Mouse (Mus musculus) stomach, embryonic 16.5 days (tissue): ENCODE data around the gene Opcml. TPM values are rescaled to one million over a fixed set of nuclear protein-coding genes. Genes with fewer than 3 reads are reported as not detected.
A peak's percentile ranks its signal among the peaks of the same experiment; 100 is the strongest.

Source experiments
- ATAC-seq: fragments of 200-750 bp; cut with Nextera tagmentation; 2 replicates; pipeline ENCODE4 v1.8.0; 2017; ENCODE audit warnings: moderate number of reproducible peaks, moderate TSS enrichment; ENCODE audit not compliant: insufficient read depth, low FRiP score
- H3K27ac ChIP-seq: fragments of 300-500 bp; sonication (generic); 2 replicates; pipeline ENCODE4 v1.5.1; 2014; ENCODE audit warnings: low read length
- H3K27me3 ChIP-seq: fragments of 300-500 bp; sonication (generic); 2 replicates; pipeline ENCODE4 v1.6.1; 2014; ENCODE audit warnings: low read length, control low read depth, mixed read lengths; ENCODE audit not compliant: control insufficient read depth, insufficient read depth
- H3K36me3 ChIP-seq: fragments of 300-500 bp; sonication (generic); 2 replicates; pipeline ENCODE4 v1.6.1; 2014; ENCODE audit warnings: low read length; ENCODE audit not compliant: control insufficient read depth, insufficient read depth
- H3K4me1 ChIP-seq: fragments of 300-500 bp; sonication (generic); 2 replicates; pipeline ENCODE4 v1.6.1; 2014; ENCODE audit warnings: low read length, control low read depth, mixed read lengths; ENCODE audit not compliant: control insufficient read depth, insufficient read depth
- H3K4me2 ChIP-seq: fragments of 300-500 bp; sonication (generic); 2 replicates; pipeline ENCODE4 v1.6.1; 2014; ENCODE audit warnings: low read depth, low read length, mixed read lengths
- H3K4me3 ChIP-seq: fragments of 300-500 bp; sonication (generic); replicated peaks from 2 replicates; pipeline ENCODE4 v1.5.1; 2014; ENCODE audit warnings: mild to moderate bottlenecking, low read length
- H3K9ac ChIP-seq: fragments of 300-500 bp; sonication (generic); 2 replicates; pipeline ENCODE4 v1.6.1; 2014; ENCODE audit warnings: low read length
- H3K9me3 ChIP-seq: fragments of 300-500 bp; sonication (generic); replicated peaks from 2 replicates; pipeline ENCODE4 v1.6.1; 2016; ENCODE audit warnings: low read length, control low read depth; ENCODE audit not compliant: control insufficient read depth
- WGBS: fragments of 180-500 bp; shearing (Covaris S2); extraction: QIAGEN DNeasy Blood & Tissue Kit; methylation state at CpG from one replicate; pipeline ENCODE4 v1.1.7; 2014; 5-methylcytosine and 5-hydroxymethylcytosine counted together
- polyA plus RNA-seq: library from polyadenylated mRNA; unstranded; fragments of >200 nt; fragmentation: Nextera tagmentation; extraction: Ambion mirVana; gene quantifications from 2 replicates; pipeline ENCODE4 v1.2.1, GENCODE M21; 2015

Gene Opcml
- polyA plus RNA-seq, 1 experiment from 2014 or later, result 2.8 TPM

- Histone ChIP-seq H3K4me2 (no peak overlapping the region), H3K9ac (no peak overlapping the region), H3K27me3 (no peaks in the 10 kb centered on the region), H3K4me3 (no peak overlapping the region), H3K4me1 (no peaks in the 10 kb centered on the region), H3K36me3 (no peaks in the 10 kb centered on the region), H3K27ac (no peak overlapping the region), H3K9me3 (no peaks in the 10 kb centered on the region)
- ATAC-seq, result no peak
- 53% methylated on average over 3 of the region's 3 CpGs for WGBS
Observed at GRCm38 (mm10) chr9:28281571-28281970, 491.0 kb downstream of the Opcml start.

- Histone ChIP-seq H3K4me2 (no peak overlapping the region), H3K27me3 (no peaks in the 10 kb centered on the region), H3K4me3 (no peak overlapping the region), H3K27ac (no peak overlapping the region), H3K4me1 (no peaks in the 10 kb centered on the region), H3K9ac (no peak overlapping the region), H3K9me3 (no peaks in the 10 kb centered on the region), H3K36me3 (no peaks in the 10 kb centered on the region)
- 80% methylated on average over 3 of the region's 3 CpGs for WGBS
- ATAC-seq, result no peak
Observed at GRCm38 (mm10) chr9:28285016-28285415, 494.4 kb downstream of the Opcml start.

- Histone ChIP-seq H3K4me1 (no peaks in the 10 kb centered on the region), H3K4me3 (no peak overlapping the region), H3K27me3 (no peaks in the 10 kb centered on the region), H3K4me2 (no peak overlapping the region), H3K36me3 (no peaks in the 10 kb centered on the region), H3K27ac (no peak overlapping the region), H3K9ac (no peak overlapping the region), H3K9me3 (no peaks in the 10 kb centered on the region)
- 57% methylated on average over 7 of the region's 7 CpGs for WGBS
- ATAC-seq, result no peak
Observed at GRCm38 (mm10) chr9:28286384-28286783, 495.8 kb downstream of the Opcml start.

GRCm38 (mm10) chr9:28287485-28287884, 496.9 kb downstream of the Opcml start:
- WGBS, result 66% methylated on average over 2 of the region's 2 CpGs
- no peaks in the 10 kb centered on the region for H3K36me3 ChIP-seq
- no peak for ATAC-seq
- no peak overlapping the region for H3K4me2 ChIP-seq
- no peak overlapping the region for H3K27ac ChIP-seq
- no peak overlapping the region for H3K4me3 ChIP-seq
- H3K4me1 ChIP-seq, result no peaks in the 10 kb centered on the region
- no peak overlapping the region for H3K9ac ChIP-seq
- H3K9me3 ChIP-seq, result no peaks in the 10 kb centered on the region
- H3K27me3 ChIP-seq, result no peaks in the 10 kb centered on the region

GRCm38 (mm10) chr9:28289696-28290330, 499.2 kb downstream of the Opcml start:
- no peaks in the 10 kb centered on the region for H3K27me3 ChIP-seq
- no peak overlapping the region for H3K4me2 ChIP-seq
- no peaks in the 10 kb centered on the region for H3K4me1 ChIP-seq
- H3K4me3 ChIP-seq, result no peak overlapping the region
- no peak overlapping the region for H3K9ac ChIP-seq
- peak; percentile 64; the same call in 1 of the 2 replicates for ATAC-seq
- WGBS, result 50% methylated on average over 1 of the region's 1 CpGs
- H3K9me3 ChIP-seq, result 0 out of 2 replicates have a peak, but pooled peaks cover 3% of the 10 kb centered on the region
- H3K27ac ChIP-seq, result no peak overlapping the region
- H3K36me3 ChIP-seq, result no peaks in the 10 kb centered on the region

- Histone ChIP-seq H3K4me2 (no peak overlapping the region), H3K9me3 (no peaks in the 10 kb centered on the region), H3K9ac (no peak overlapping the region), H3K4me3 (no peak overlapping the region), H3K27me3 (no peaks in the 10 kb centered on the region), H3K4me1 (no peaks in the 10 kb centered on the region), H3K36me3 (no peaks in the 10 kb centered on the region), H3K27ac (no peak overlapping the region)
- no peak for ATAC-seq
- WGBS, result 76% methylated on average over 8 of the region's 8 CpGs
Observed at GRCm38 (mm10) chr9:28303659-28304058, 513.1 kb downstream of the Opcml start.

GRCm38 (mm10) chr9:28306364-28307121, 516.0 kb downstream of the Opcml start:
- WGBS, result 63% methylated on average over 11 of the region's 11 CpGs
- no peaks in the 10 kb centered on the region for H3K27me3 ChIP-seq

GRCm38 (mm10) chr9:28307122-28307430, 516.5 kb downstream of the Opcml start:
- Histone ChIP-seq H3K4me1 (no peaks in the 10 kb centered on the region), H3K27me3 (no peaks in the 10 kb centered on the region), H3K9me3 (no peaks in the 10 kb centered on the region), H3K4me3 (no peak overlapping the region), H3K27ac (no peak overlapping the region), H3K9ac (no peak overlapping the region), H3K36me3 (no peaks in the 10 kb centered on the region), H3K4me2 (no peak overlapping the region)
- ATAC-seq, result no peak

More at GRCm38 (mm10) chr9:28306364-28307121, 516.0 kb downstream of the Opcml start:
- Histone ChIP-seq H3K9me3 (no peaks in the 10 kb centered on the region), H3K4me1 (no peaks in the 10 kb centered on the region), H3K4me3 (no peak overlapping the region), H3K9ac (no peak overlapping the region), H3K4me2 (no peak overlapping the region), H3K36me3 (no peaks in the 10 kb centered on the region), H3K27ac (no peak overlapping the region)
- no peak for ATAC-seq

GRCm38 (mm10) chr9:28307481-28308050, 517.0 kb downstream of the Opcml start:
- Histone ChIP-seq H3K9ac (no peak overlapping the region), H3K27me3 (no peaks in the 10 kb centered on the region), H3K9me3 (no peaks in the 10 kb centered on the region), H3K4me3 (no peak overlapping the region), H3K4me1 (no peaks in the 10 kb centered on the region), H3K4me2 (no peak overlapping the region), H3K27ac (no peak overlapping the region), H3K36me3 (no peaks in the 10 kb centered on the region)
- ATAC-seq, result no peak
- WGBS, result 74% methylated on average over 6 of the region's 6 CpGs
